Mouse (Mus musculus) CD4-positive, CD25-positive, alpha-beta regulatory T cell, adult 4 months (primary cell): ENCODE measurements around the gene Plek2. TPM values are rescaled to one million over a fixed set of nuclear protein-coding genes. Genes with fewer than 3 reads are reported as not detected.
"Not testable (repeated sequence)": the region's sequence is repeated elsewhere in the genome, so short reads cannot be mapped to it uniquely, and the experiment has no call there.

Experiments
- ATAC-seq: one replicate; pipeline ENCODE4 v1.8.0; 2017
- polyA plus RNA-seq, 2 experiments: library from polyadenylated mRNA; unstranded; fragments of 100-300 nt; shearing (Covaris generic); gene quantifications; one replicate each; pipeline ENCODE4 v1.2.1; 2017

The Plek2 gene
- polyA plus RNA-seq, result under 1 TPM in 1 of 2 experiments, not detected in 1; 0.39 TPM

- ATAC-seq, result peak; percentile 45
Measured at GRCm38 (mm10) chr12:78906707-78907162, at the start of gene Plek2. Plek2 (minus strand) TSS chr12:78906964.

GRCm38 (mm10) chr12:78956405-78956804, 49.6 kb upstream of the Plek2 start:
- no peak for ATAC-seq

- no peak for ATAC-seq
Measured at GRCm38 (mm10) chr12:78952484-78952883, 45.7 kb upstream of the Plek2 start.

- ATAC-seq, result no peak
Measured at GRCm38 (mm10) chr12:78952053-78952452, 45.3 kb upstream of the Plek2 start.

- ATAC-seq, result no peak
Measured at GRCm38 (mm10) chr12:78947661-78948060, 40.9 kb upstream of the Plek2 start.

- peak; percentile 39 for ATAC-seq
Measured at GRCm38 (mm10) chr12:78947161-78947560, 40.4 kb upstream of the Plek2 start.

- ATAC-seq, result no peak
Measured at GRCm38 (mm10) chr12:78942931-78943330, 36.2 kb upstream of the Plek2 start.

GRCm38 (mm10) chr12:78940081-78940480, 33.3 kb upstream of the Plek2 start:
- no peak for ATAC-seq

- no peak for ATAC-seq
Measured at GRCm38 (mm10) chr12:78939393-78940037, 32.8 kb upstream of the Plek2 start.

- no peak for ATAC-seq
Measured at GRCm38 (mm10) chr12:78936494-78936893, 29.7 kb upstream of the Plek2 start.

GRCm38 (mm10) chr12:78929900-78930299, 23.1 kb upstream of the Plek2 start:
- ATAC-seq, result no peak

GRCm38 (mm10) chr12:78927287-78927686, 20.5 kb upstream of the Plek2 start:
- no peak for ATAC-seq

- ATAC-seq, result no peak
Measured at GRCm38 (mm10) chr12:78923539-78924189, 16.9 kb upstream of the Plek2 start.

- not testable (repeated sequence) for ATAC-seq
Measured at GRCm38 (mm10) chr12:78922977-78923376, 16.2 kb upstream of the Plek2 start.

GRCm38 (mm10) chr12:78922058-78922457, 15.3 kb upstream of the Plek2 start:
- ATAC-seq, result no peak

- ATAC-seq, result no peak
Measured at GRCm38 (mm10) chr12:78921421-78921820, 14.7 kb upstream of the Plek2 start.

- peak; percentile 88 for ATAC-seq
Measured at GRCm38 (mm10) chr12:78919079-78919712, 12.4 kb upstream of the Plek2 start.

- peak; percentile 85 for ATAC-seq
Measured at GRCm38 (mm10) chr12:78918227-78919078, 11.7 kb upstream of the Plek2 start.

GRCm38 (mm10) chr12:78916278-78916677, 9.5 kb upstream of the Plek2 start:
- no peak for ATAC-seq

- no peak for ATAC-seq
Measured at GRCm38 (mm10) chr12:78915561-78915960, 8.8 kb upstream of the Plek2 start.

GRCm38 (mm10) chr12:78914458-78914857, 7.7 kb upstream of the Plek2 start:
- ATAC-seq, result no peak

- ATAC-seq, result peak; percentile 36
Measured at GRCm38 (mm10) chr12:78911707-78912417, 5.1 kb upstream of the Plek2 start.
